Mouse (Mus musculus) midbrain, postnatal 0 days (tissue): ENCODE data around the gene Rex1bd. TPM values are rescaled to one million over a fixed set of nuclear protein-coding genes. Genes with fewer than 3 reads are reported as not detected.

Experiments
- ATAC-seq: fragments of 200-750 bp; cut with Nextera tagmentation; 2 replicates; pipeline ENCODE4 v1.8.0; 2017; ENCODE audit warnings: moderate number of reproducible peaks, mild to moderate bottlenecking, moderate TSS enrichment, moderate library complexity; ENCODE audit not compliant: low FRiP score
- DNase-seq: peaks from one replicate; pipeline ENCODE4 v3.0.0-alpha.2; 2015; ENCODE audit warnings: low spot score
- H3K27ac ChIP-seq: fragments of 300-500 bp; sonication (generic); 2 replicates; pipeline ENCODE4 v1.5.1; 2014; ENCODE audit warnings: low read depth, mild to moderate bottlenecking, low read length, mixed read lengths
- H3K27me3 ChIP-seq: fragments of 300-500 bp; sonication (generic); 2 replicates; pipeline ENCODE4 v1.6.1; 2014; ENCODE audit warnings: low read length, control low read depth, mixed read lengths; ENCODE audit not compliant: insufficient read depth
- H3K36me3 ChIP-seq: fragments of 300-500 bp; sonication (generic); 2 replicates; pipeline ENCODE4 v1.6.1; 2014; ENCODE audit warnings: low read length, control low read depth, mixed read lengths; ENCODE audit not compliant: insufficient read depth
- H3K4me1 ChIP-seq: fragments of 300-500 bp; sonication (generic); 2 replicates; pipeline ENCODE4 v1.6.1; 2014; ENCODE audit warnings: mild to moderate bottlenecking, control low read depth, antibody characterized with exemption, low read length, mixed read lengths; ENCODE audit not compliant: insufficient read depth
- H3K4me2 ChIP-seq: fragments of 300-500 bp; sonication (generic); 2 replicates; pipeline ENCODE4 v1.6.1; 2014; ENCODE audit warnings: low read depth, mild to moderate bottlenecking, low read length, mixed read lengths; ENCODE audit not compliant: poor library complexity, severe bottlenecking
- H3K4me3 ChIP-seq: fragments of 300-500 bp; sonication (generic); 2 replicates; pipeline ENCODE4 v1.5.1; 2014; ENCODE audit warnings: low read depth, mild to moderate bottlenecking, low read length, moderate library complexity
- H3K9ac ChIP-seq: fragments of 300-500 bp; sonication (generic); replicated peaks from 2 replicates; pipeline ENCODE4 v1.6.1; 2014; ENCODE audit warnings: mild to moderate bottlenecking, low read length, moderate library complexity, mixed read lengths; ENCODE audit not compliant: poor library complexity, severe bottlenecking
- H3K9me3 ChIP-seq: fragments of 300-500 bp; sonication (generic); 2 replicates; pipeline ENCODE4 v1.6.1; 2016; ENCODE audit warnings: low read length, control low read depth
- CTCF ChIP-seq: IDR thresholded peaks from 2 replicates; pipeline ENCODE4 v1.5.1; 2016; ENCODE audit warnings: antibody characterized with exemption, mild to moderate bottlenecking
- WGBS: fragments of 180-500 bp; shearing (Covaris S2); extraction: QIAGEN DNeasy Blood & Tissue Kit; methylation state at CpG from one replicate; pipeline ENCODE4 v1.1.7; 2014; 5-methylcytosine and 5-hydroxymethylcytosine counted together
- polyA plus RNA-seq: library from polyadenylated mRNA; unstranded; fragments of >200 nt; fragmentation: Nextera tagmentation; extraction: Ambion mirVana; gene quantifications from 2 replicates; pipeline ENCODE4 v1.2.1, GENCODE M21; 2015
- total RNA-seq: library from RNA; depleted of rRNA; stranded (reverse); fragments of >200 nt; gene quantifications from 2 replicates; pipeline ENCODE4 v1.2.3, GENCODE M21; 2014

Gene Rex1bd
- total and polyA plus RNA-seq, 2 experiments from 2014 or later: 118 to 198 TPM

DNA sequence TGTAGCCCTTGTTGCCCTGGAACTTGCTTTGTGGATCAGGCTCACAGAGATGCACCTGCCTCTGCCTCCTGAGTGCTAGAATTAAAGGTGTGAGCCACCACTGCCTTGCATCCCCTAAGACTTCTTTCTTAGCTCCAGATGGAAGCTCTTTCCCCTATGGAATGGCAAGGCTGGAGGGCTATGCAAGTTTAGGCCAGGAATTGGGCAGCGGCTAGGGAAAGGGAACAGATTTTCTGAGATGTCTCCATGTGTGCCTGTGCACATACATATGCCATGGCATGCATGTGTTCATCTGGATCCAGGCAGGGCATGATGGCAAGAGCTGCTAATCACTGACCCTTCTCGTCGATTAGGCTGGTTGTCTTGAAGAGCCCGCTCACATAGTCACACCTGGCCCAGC lies 40.9 kb downstream of the Rex1bd start:
- H3K4me2 ChIP-seq: no peak overlapping the region
- no peak for ATAC-seq
- WGBS: 97% methylated on average over 4 of the region's 4 CpGs
- H3K36me3 ChIP-seq: no peaks in the 10 kb centered on the region
- 0 out of 2 replicates have a peak, but pooled peaks cover 2% of the 10 kb centered on the region for H3K4me1 ChIP-seq
- no peak for TF ChIP-seq CTCF
- H3K27me3 ChIP-seq: no peaks in the 10 kb centered on the region
- H3K27ac ChIP-seq: no peak overlapping the region
- DNase-seq: no peak
- no peak overlapping the region for H3K4me3 ChIP-seq
- H3K9me3 ChIP-seq: no peaks in the 10 kb centered on the region
- no peak overlapping the region for H3K9ac ChIP-seq

DNA sequence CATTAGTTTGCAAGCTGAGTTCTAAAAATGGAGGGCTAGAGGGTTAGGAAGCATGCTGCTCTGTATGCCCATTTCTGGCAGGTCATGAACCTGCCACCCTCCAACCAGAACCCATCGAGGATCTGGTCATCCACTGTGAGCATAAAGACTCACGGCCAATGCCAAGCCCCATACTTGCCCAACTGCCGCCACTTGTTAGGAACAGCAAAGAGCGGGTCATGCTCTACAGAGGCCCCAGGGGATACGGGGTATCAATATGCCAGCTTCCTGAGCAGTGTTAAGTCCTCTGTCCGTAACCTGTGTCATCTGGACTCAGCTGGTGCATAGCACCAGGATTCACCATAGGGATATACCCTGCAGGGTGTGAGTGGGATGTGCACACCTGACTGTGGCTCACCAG lies 42.4 kb downstream of the Rex1bd start:
- ATAC-seq (no peak), DNase-seq (no peak)
- WGBS: 92% methylated on average over 6 of the region's 6 CpGs
- no peak overlapping the region for H3K4me2 ChIP-seq
- 0 out of 2 replicates have a peak, but pooled peaks cover 2% of the 10 kb centered on the region for H3K4me1 ChIP-seq
- H3K9ac ChIP-seq: no peak overlapping the region
- no peak overlapping the region for H3K27ac ChIP-seq
- H3K4me3 ChIP-seq: no peak overlapping the region
- peaks cover 2% of the 10 kb centered on the region; the same call in 1 of the 2 replicates for H3K36me3 ChIP-seq
- TF ChIP-seq CTCF: no peak
- H3K9me3 ChIP-seq: no peaks in the 10 kb centered on the region
- no peaks in the 10 kb centered on the region for H3K27me3 ChIP-seq

DNA sequence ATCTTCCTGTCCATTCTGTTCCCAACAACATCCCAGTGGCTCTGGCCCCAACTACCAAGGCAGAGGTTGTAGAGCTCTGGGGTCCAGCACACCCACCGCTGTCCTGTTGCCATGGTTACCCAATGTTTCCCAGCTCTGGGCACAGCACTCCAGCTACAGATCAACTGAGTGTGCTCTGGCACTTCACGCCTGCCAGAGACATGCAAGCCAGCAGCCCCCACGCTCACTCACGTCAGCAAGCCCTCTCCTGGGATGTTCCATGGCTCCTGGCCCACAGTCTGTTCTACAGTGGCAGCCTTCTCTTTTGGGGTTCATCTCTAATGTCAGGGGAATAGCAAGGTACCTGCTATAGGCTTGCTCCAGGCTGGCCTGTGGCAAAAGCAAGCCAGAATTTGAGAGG lies 43.2 kb downstream of the Rex1bd start:
- Histone ChIP-seq H3K27ac (no peak overlapping the region), H3K36me3 (peaks cover 2% of the 10 kb centered on the region; the same call in 1 of the 2 replicates), H3K4me1 (0 out of 2 replicates have a peak, but pooled peaks cover 2% of the 10 kb centered on the region), H3K27me3 (no peaks in the 10 kb centered on the region), H3K4me2 (no peak overlapping the region), H3K4me3 (no peak overlapping the region), H3K9ac (no peak overlapping the region), H3K9me3 (no peaks in the 10 kb centered on the region)
- no peak for TF ChIP-seq CTCF
- 46% methylated on average over 4 of the region's 4 CpGs for WGBS
- peak; percentile 33 for DNase-seq
- ATAC-seq: no peak

DNA sequence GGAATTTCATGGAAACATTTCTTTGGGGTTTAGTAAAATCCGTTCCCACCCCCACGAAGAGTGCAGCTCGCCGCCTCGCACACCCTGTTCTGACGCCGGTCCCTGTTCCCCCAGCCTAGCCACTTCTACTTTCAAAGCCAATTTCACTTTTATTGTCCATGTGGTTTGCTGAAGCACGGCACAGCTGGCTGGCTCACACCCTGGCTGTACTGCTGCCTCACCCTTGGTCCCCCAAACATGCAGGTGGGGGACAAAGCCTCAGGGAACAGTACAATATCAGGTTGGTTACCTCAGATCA lies 44.1 kb downstream of the Rex1bd start:
- Histone ChIP-seq H3K4me1 (0 out of 2 replicates have a peak, but pooled peaks cover 2% of the 10 kb centered on the region), H3K27me3 (no peaks in the 10 kb centered on the region), H3K4me2 (no peak overlapping the region), H3K4me3 (no peak overlapping the region), H3K36me3 (peaks cover 2% of the 10 kb centered on the region; the same call in 1 of the 2 replicates), H3K27ac (no peak overlapping the region), H3K9me3 (no peaks in the 10 kb centered on the region), H3K9ac (no peak overlapping the region)
- WGBS: 89% methylated on average over 8 of the region's 8 CpGs
- DNase-seq (no peak), ATAC-seq (no peak)
- no peak for TF ChIP-seq CTCF

DNA sequence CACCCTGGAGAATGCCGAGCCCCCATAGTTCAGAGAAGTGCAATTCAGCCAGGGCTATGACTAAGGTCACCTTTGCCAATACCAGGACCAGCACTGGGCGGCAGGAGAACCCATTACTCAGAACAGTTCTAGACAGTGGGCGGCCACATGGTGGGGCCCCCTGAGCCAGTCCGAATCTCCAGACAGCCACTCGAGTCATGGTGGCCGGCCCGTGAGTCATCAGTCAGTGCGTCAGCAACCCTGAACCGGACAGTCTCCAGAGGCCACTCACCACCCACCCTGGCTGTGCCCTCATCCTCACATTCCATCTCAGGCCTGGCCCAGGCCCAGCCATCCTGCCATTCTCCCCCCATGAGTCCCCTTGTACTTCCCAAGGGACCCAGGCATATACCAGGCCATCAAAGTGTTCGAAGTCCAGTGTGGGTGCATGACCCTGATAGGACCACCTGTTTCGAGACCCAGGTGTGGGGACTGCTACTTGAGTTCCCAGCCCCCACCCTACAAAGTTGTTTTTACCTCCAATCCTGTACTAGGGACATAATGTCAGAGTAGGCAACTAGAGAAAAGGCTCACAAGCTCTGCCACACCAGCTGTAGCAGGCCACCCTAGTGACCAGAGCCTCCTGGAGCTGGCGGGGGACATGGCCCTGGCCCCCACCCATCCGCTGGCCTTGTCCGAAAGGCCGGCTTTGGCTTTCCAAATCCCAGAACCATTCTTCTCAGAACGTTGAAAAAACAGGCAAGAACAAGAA lies 44.6 kb downstream of the Rex1bd start:
- DNase-seq (no peak), ATAC-seq (no peak)
- Histone ChIP-seq H3K4me2 (no peak overlapping the region), H3K4me1 (0 out of 2 replicates have a peak, but pooled peaks cover 2% of the 10 kb centered on the region), H3K36me3 (peaks cover 2% of the 10 kb centered on the region; the same call in 1 of the 2 replicates), H3K27me3 (no peaks in the 10 kb centered on the region), H3K9ac (no peak overlapping the region), H3K27ac (no peak overlapping the region), H3K4me3 (no peak overlapping the region), H3K9me3 (no peaks in the 10 kb centered on the region)
- WGBS: 95% methylated on average over 16 of the region's 16 CpGs
- TF ChIP-seq CTCF: no peak

DNA sequence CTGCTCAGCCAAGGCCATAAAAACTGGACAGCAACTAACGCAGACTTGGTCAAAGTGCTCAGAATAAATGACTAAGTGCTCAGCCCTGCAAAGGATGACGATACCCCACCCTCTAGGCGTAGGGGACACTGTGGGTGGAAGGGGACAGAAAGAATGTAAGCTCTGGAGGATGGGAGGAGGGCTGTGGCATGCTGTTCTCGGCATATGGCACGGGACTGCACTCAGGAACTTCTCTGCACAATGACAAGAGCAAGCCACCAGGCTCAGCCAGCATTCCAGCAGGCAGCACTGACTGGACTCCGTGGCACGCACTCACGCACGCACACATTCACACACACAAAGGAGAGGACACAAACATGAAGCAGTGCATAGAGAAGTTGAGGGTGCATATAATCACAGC lies 45.9 kb downstream of the Rex1bd start:
- DNase-seq (no peak), ATAC-seq (no peak)
- Histone ChIP-seq H3K27me3 (no peaks in the 10 kb centered on the region), H3K27ac (no peak overlapping the region), H3K36me3 (peaks cover 2% of the 10 kb centered on the region; the same call in 1 of the 2 replicates), H3K9ac (no peak overlapping the region), H3K4me3 (no peak overlapping the region), H3K4me1 (0 out of 2 replicates have a peak, but pooled peaks cover 2% of the 10 kb centered on the region), H3K9me3 (no peaks in the 10 kb centered on the region), H3K4me2 (no peak overlapping the region)
- 76% methylated on average over 9 of the region's 9 CpGs for WGBS
- TF ChIP-seq CTCF: no peak
